Mouse (Mus musculus): ENCODE data around the gene Imp3. TPM values are rescaled to one million over a fixed set of nuclear protein-coding genes. Genes with fewer than 3 reads are reported as not detected.
"Not testable (repeated sequence)": the region's sequence is repeated elsewhere in the genome, so short reads cannot be mapped to it uniquely, and the experiment has no call there.

The Imp3 gene
- polyA plus RNA-seq, 1 experiment from 2014 or later: 73.7 TPM

- Histone ChIP-seq H3K27ac (replicated peaks) (no peak overlapping the region), H3K27me3 (replicated peaks) (no peaks in the 10 kb centered on the region), H3K4me3 (replicated peaks) (no peak overlapping the region), H3K4me2 (no peak overlapping the region), H3K4me1 (no peaks in the 10 kb centered on the region), H3K9ac (replicated peaks) (no peak overlapping the region), H3K9me3 (replicated peaks) (no peaks in the 10 kb centered on the region), H3K36me3 (no peaks in the 10 kb centered on the region)
- ATAC-seq (ENCODE audit: low FRiP score): no peak
- 77% methylated on average over 9 of the region's 9 CpGs for WGBS
These were observed 36.7 kb upstream of the Imp3 start for GRCm38 (mm10) chr9:56900571-56900970.

GRCm38 (mm10) chr9:56901187-56901586, 36.1 kb upstream of the Imp3 start:
- H3K9ac ChIP-seq (replicated peaks): no peak overlapping the region
- no peaks in the 10 kb centered on the region for H3K27me3 ChIP-seq (replicated peaks)
- H3K4me3 ChIP-seq (replicated peaks): no peak overlapping the region
- H3K27ac ChIP-seq (replicated peaks): no peak overlapping the region
- no peaks in the 10 kb centered on the region for H3K36me3 ChIP-seq
- no peaks in the 10 kb centered on the region for H3K4me1 ChIP-seq
- no peak for ATAC-seq (ENCODE audit: low FRiP score)
- H3K9me3 ChIP-seq (replicated peaks): no peaks in the 10 kb centered on the region
- WGBS: 75% methylated on average over 8 of the region's 8 CpGs
- H3K4me2 ChIP-seq: no peak overlapping the region

- H3K4me3 ChIP-seq (replicated peaks): no peak overlapping the region
- 77% methylated on average over 3 of the region's 3 CpGs for WGBS
- H3K27me3 ChIP-seq (replicated peaks): no peaks in the 10 kb centered on the region
- H3K27ac ChIP-seq (replicated peaks): no peak overlapping the region
- no peak overlapping the region for H3K4me2 ChIP-seq
- H3K9me3 ChIP-seq (replicated peaks): no peaks in the 10 kb centered on the region
- H3K4me1 ChIP-seq: no peaks in the 10 kb centered on the region
- H3K36me3 ChIP-seq: no peaks in the 10 kb centered on the region
- no peak for ATAC-seq (ENCODE audit: low FRiP score)
- no peak overlapping the region for H3K9ac ChIP-seq (replicated peaks)
These were observed 33.6 kb upstream of the Imp3 start for GRCm38 (mm10) chr9:56903662-56904061.

GRCm38 (mm10) chr9:56907549-56907948, 29.7 kb upstream of the Imp3 start:
- Histone ChIP-seq H3K27ac (replicated peaks) (no peak overlapping the region), H3K9ac (replicated peaks) (no peak overlapping the region), H3K27me3 (replicated peaks) (no peaks in the 10 kb centered on the region), H3K4me2 (no peak overlapping the region), H3K36me3 (no peaks in the 10 kb centered on the region), H3K4me3 (replicated peaks) (no peak overlapping the region), H3K4me1 (no peaks in the 10 kb centered on the region), H3K9me3 (replicated peaks) (no peaks in the 10 kb centered on the region)
- no peak for ATAC-seq (ENCODE audit: low FRiP score)
- WGBS: 91% methylated on average over 9 of the region's 9 CpGs

GRCm38 (mm10) chr9:56909991-56910390, 27.3 kb upstream of the Imp3 start:
- not testable (repeated sequence) for H3K4me1 ChIP-seq; ATAC-seq (ENCODE audit: low FRiP score); H3K4me3 ChIP-seq (replicated peaks); H3K9ac ChIP-seq (replicated peaks); H3K27ac ChIP-seq (replicated peaks); H3K36me3 ChIP-seq; H3K4me2 ChIP-seq; H3K9me3 ChIP-seq (replicated peaks); H3K27me3 ChIP-seq (replicated peaks)
- 38% methylated on average over 4 of the region's 4 CpGs for WGBS

- no peak overlapping the region for H3K27ac ChIP-seq (replicated peaks)
- H3K4me1 ChIP-seq: no peaks in the 10 kb centered on the region
- ATAC-seq (ENCODE audit: low FRiP score): no peak
- H3K9me3 ChIP-seq (replicated peaks): no peaks in the 10 kb centered on the region
- H3K4me2 ChIP-seq: no peak overlapping the region
- no peaks in the 10 kb centered on the region for H3K36me3 ChIP-seq
- H3K27me3 ChIP-seq (replicated peaks): no peaks in the 10 kb centered on the region
- H3K9ac ChIP-seq (replicated peaks): no peak overlapping the region
- no peak overlapping the region for H3K4me3 ChIP-seq (replicated peaks)
- 68% methylated on average over 1 of the region's 1 CpGs for WGBS
These were observed 26.3 kb upstream of the Imp3 start for GRCm38 (mm10) chr9:56911017-56911416.

GRCm38 (mm10) chr9:56913991-56914390, 23.3 kb upstream of the Imp3 start:
- Histone ChIP-seq H3K9me3 (replicated peaks) (no peaks in the 10 kb centered on the region), H3K27me3 (replicated peaks) (no peaks in the 10 kb centered on the region), H3K9ac (replicated peaks) (no peak overlapping the region), H3K4me2 (no peak overlapping the region), H3K36me3 (no peaks in the 10 kb centered on the region), H3K4me1 (no peaks in the 10 kb centered on the region), H3K27ac (replicated peaks) (no peak overlapping the region), H3K4me3 (replicated peaks) (no peak overlapping the region)
- 87% methylated on average over 9 of the region's 9 CpGs for WGBS
- ATAC-seq (ENCODE audit: low FRiP score): no peak

GRCm38 (mm10) chr9:56915116-56915515, 22.2 kb upstream of the Imp3 start:
- Histone ChIP-seq H3K4me2 (no peak overlapping the region), H3K36me3 (no peaks in the 10 kb centered on the region), H3K9ac (replicated peaks) (no peak overlapping the region), H3K4me3 (replicated peaks) (no peak overlapping the region), H3K9me3 (replicated peaks) (no peaks in the 10 kb centered on the region), H3K27me3 (replicated peaks) (no peaks in the 10 kb centered on the region), H3K4me1 (no peaks in the 10 kb centered on the region), H3K27ac (replicated peaks) (no peak overlapping the region)
- no peak for ATAC-seq (ENCODE audit: low FRiP score)
- 67% methylated on average over 1 of the region's 1 CpGs for WGBS

GRCm38 (mm10) chr9:56915695-56916410, 21.4 kb upstream of the Imp3 start:
- no peak for ATAC-seq (ENCODE audit: low FRiP score)

GRCm38 (mm10) chr9:56917131-56917530, 20.1 kb upstream of the Imp3 start:
- no peak for ATAC-seq (ENCODE audit: low FRiP score)
- Histone ChIP-seq H3K9ac (replicated peaks) (no peak overlapping the region), H3K27me3 (replicated peaks) (no peaks in the 10 kb centered on the region), H3K4me3 (replicated peaks) (no peak overlapping the region), H3K36me3 (no peaks in the 10 kb centered on the region), H3K4me1 (no peaks in the 10 kb centered on the region), H3K9me3 (replicated peaks) (no peaks in the 10 kb centered on the region), H3K27ac (replicated peaks) (no peak overlapping the region), H3K4me2 (no peak overlapping the region)
- WGBS: 95% methylated on average over 2 of the region's 2 CpGs

More at GRCm38 (mm10) chr9:56915695-56916410, 21.4 kb upstream of the Imp3 start:
- H3K27ac ChIP-seq (replicated peaks): no peak overlapping the region
- 81% methylated on average over 5 of the region's 5 CpGs for WGBS
- H3K27me3 ChIP-seq (replicated peaks): no peaks in the 10 kb centered on the region
- no peaks in the 10 kb centered on the region for H3K36me3 ChIP-seq
- H3K9me3 ChIP-seq (replicated peaks): no peaks in the 10 kb centered on the region
- H3K4me1 ChIP-seq: no peaks in the 10 kb centered on the region
- no peak overlapping the region for H3K4me3 ChIP-seq (replicated peaks)
- H3K9ac ChIP-seq (replicated peaks): no peak overlapping the region
- H3K4me2 ChIP-seq: no peak overlapping the region

GRCm38 (mm10) chr9:56918466-56918865, 18.8 kb upstream of the Imp3 start:
- H3K27me3 ChIP-seq (replicated peaks): no peaks in the 10 kb centered on the region
- no peak overlapping the region for H3K27ac ChIP-seq (replicated peaks)
- H3K4me2 ChIP-seq: no peak overlapping the region
- no peak for ATAC-seq (ENCODE audit: low FRiP score)
- 96% methylated on average over 13 of the region's 13 CpGs for whole genome bisulfite sequencing
- no peak overlapping the region for H3K9ac ChIP-seq (replicated peaks)
- H3K36me3 ChIP-seq: no peaks in the 10 kb centered on the region
- H3K4me1 ChIP-seq: peaks cover under 1% of the 10 kb centered on the region; the same call in 1 of the 2 replicates
- no peak overlapping the region for H3K4me3 ChIP-seq (replicated peaks)
- H3K9me3 ChIP-seq (replicated peaks): no peaks in the 10 kb centered on the region

- ATAC-seq (ENCODE audit: low FRiP score): no peak
- Histone ChIP-seq H3K27me3 (replicated peaks) (no peaks in the 10 kb centered on the region), H3K9ac (replicated peaks) (no peak overlapping the region), H3K4me1 (peaks cover 39% of the 10 kb centered on the region), H3K9me3 (replicated peaks) (no peaks in the 10 kb centered on the region), H3K36me3 (no peaks in the 10 kb centered on the region), H3K4me3 (replicated peaks) (no peak overlapping the region), H3K27ac (replicated peaks) (no peak overlapping the region), H3K4me2 (no peak overlapping the region; the same call in 1 of the 2 replicates)
- WGBS: 91% methylated on average over 4 of the region's 4 CpGs
These were observed 14.5 kb upstream of the Imp3 start for GRCm38 (mm10) chr9:56922746-56923145.

All from neural tube, embryonic 15.5 days (tissue).